Mouse (Mus musculus) ES-E14 (cell line): ENCODE results near the gene Mesd. TPM values are rescaled to one million over a fixed set of nuclear protein-coding genes. Genes with fewer than 3 reads are reported as not detected.
A peak's percentile ranks its signal among the peaks of the same experiment; 100 is the strongest.

Experiments
- DNase-seq: peaks from one replicate; pipeline ENCODE4 v3.0.0-alpha.2; 2013; ENCODE audit warnings: low read depth, low spot score
- H3K27ac ChIP-seq: 2 replicates; pipeline ENCODE4 v1.5.1; 2012; ENCODE audit warnings: low read depth, mild to moderate bottlenecking, low read length, moderate library complexity, mixed read lengths; ENCODE audit not compliant: poor library complexity, insufficient read depth, severe bottlenecking
- H3K36me3 ChIP-seq: 2 replicates; pipeline ENCODE4 v1.6.1; 2012; ENCODE audit warnings: mild to moderate bottlenecking, low read length, moderate library complexity, mixed read lengths; ENCODE audit not compliant: control insufficient read depth, poor library complexity, insufficient read depth, severe bottlenecking
- H3K4me1 ChIP-seq, 2 experiments: fragments of 150-350 bp in 1 of 2; sonication (generic) in 1 of 2; 2 replicates each; pipeline ENCODE4 v1.6.1; 2012; ENCODE audit warnings: low read length in 2 of 2, mild to moderate bottlenecking in 1 of 2, mixed read lengths in 1 of 2; ENCODE audit not compliant: control insufficient read depth in 2 of 2, insufficient read depth in 2 of 2, poor library complexity in 1 of 2
- H3K4me3 ChIP-seq, 2 experiments: fragments of 150-350 bp in 1 of 2; sonication (generic) in 1 of 2; 2 replicates each; pipeline ENCODE4 v1.5.1; 2012; ENCODE audit warnings: low read length in 2 of 2, low read depth in 1 of 2, mild to moderate bottlenecking in 1 of 2, mixed read lengths in 1 of 2; ENCODE audit not compliant: insufficient read depth in 1 of 2, poor library complexity in 1 of 2, severe bottlenecking in 1 of 2
- H3K9ac ChIP-seq: 2 replicates; pipeline ENCODE4 v1.6.1; 2012; ENCODE audit warnings: low read depth, mild to moderate bottlenecking, low read length, mixed read lengths; ENCODE audit not compliant: poor library complexity, insufficient read depth, severe bottlenecking
- H3K9me3 ChIP-seq: fragments of 150-350 bp; sonication (generic); 2 replicates; pipeline ENCODE4 v1.6.1; 2012; ENCODE audit warnings: low read depth, mild to moderate bottlenecking, low read length; ENCODE audit not compliant: control insufficient read depth, insufficient read depth
- CHD2 ChIP-seq: IDR thresholded peaks from 2 replicates; pipeline ENCODE4 v1.6.1; 2014; ENCODE audit warnings: mild to moderate bottlenecking, low read depth, low read length, inconsistent platforms
- HCFC1 ChIP-seq: IDR thresholded peaks from 2 replicates; pipeline ENCODE4 v1.6.1; 2012; ENCODE audit warnings: low read length, inconsistent platforms, borderline replicate concordance; ENCODE audit not compliant: insufficient read depth
- MAFK ChIP-seq: IDR thresholded peaks from 2 replicates; pipeline ENCODE4 v1.6.1; 2014; ENCODE audit warnings: mild to moderate bottlenecking, low read depth, low read length, inconsistent platforms; ENCODE audit not compliant: insufficient read depth
- ZC3H11A ChIP-seq: IDR thresholded peaks from 2 replicates; pipeline ENCODE4 v1.6.1; 2012; ENCODE audit warnings: low read depth, mild to moderate bottlenecking, inconsistent platforms, low read length, borderline replicate concordance
- ZNF384 ChIP-seq: IDR thresholded peaks from 2 replicates; pipeline ENCODE4 v1.6.1; 2012; ENCODE audit warnings: low read depth, low read length, inconsistent platforms
- in situ Hi-C, 2 experiments: fragments of 600-800 bp; cut with MboI; formaldehyde crosslinking; loops; one replicate each; pipeline ENCODE4 v1.15.1; 2025; ENCODE audit warnings: low sequenced_read_pairs in 2 of 2, inconsistent platforms in 1 of 2; ENCODE audit not compliant: unreplicated experiment in 2 of 2
- total RNA-seq: library from RNA; depleted of rRNA; stranded (reverse); fragments of 300-350 nt; gene quantifications from 2 replicates; pipeline ENCODE4 v1.2.3, GENCODE M21; 2012

Mesd gene
- total RNA-seq, 1 experiment, result 142 TPM

GRCm38 (mm10) chr7:83913405-83913932 is 29.2 kb downstream of the Mesd start:
- Histone ChIP-seq H3K4me1 (no peaks in the 10 kb centered on the region), H3K27ac (no peak overlapping the region), H3K9me3 (no peaks in the 10 kb centered on the region), H3K4me3 (no peak overlapping the region), H3K9ac (no peak overlapping the region), H3K36me3 (no peaks in the 10 kb centered on the region)
- DNase-seq, result no peak
- in situ Hi-C loops, result loop anchor here (10.0 to 25.0 kb wide), 2 partner anchors 361 to 374 kb away; no protein-coding TSS in a partner anchor
- TF ChIP-seq HCFC1 (no peak), ZC3H11A (no peak), CHD2 (no peak), ZNF384 (no peak), MAFK (no peak)

- H3K4me3 ChIP-seq, result no peak overlapping the region
These were observed 29.7 kb downstream of the Mesd start for GRCm38 (mm10) chr7:83913995-83914394.

GRCm38 (mm10) chr7:83914566-83914965 is 30.3 kb downstream of the Mesd start:
- no peaks in the 10 kb centered on the region for H3K4me1 ChIP-seq
- in situ Hi-C loops, result loop anchor here (10.0 to 25.0 kb wide), 2 partner anchors 360 to 373 kb away; no protein-coding TSS in a partner anchor
- DNase-seq, result peak; percentile 76

More at GRCm38 (mm10) chr7:83913995-83914394, 29.7 kb downstream of the Mesd start:
- H3K9me3 ChIP-seq, result no peaks in the 10 kb centered on the region
- H3K9ac ChIP-seq, result no peak overlapping the region
- H3K27ac ChIP-seq, result no peak overlapping the region
- TF ChIP-seq MAFK (peak; percentile 86), ZNF384 (no peak)
- no peaks in the 10 kb centered on the region for H3K4me1 ChIP-seq
- DNase-seq, result no peak
- in situ Hi-C loops, result loop anchor here (10.0 to 25.0 kb wide), 2 partner anchors 361 to 373 kb away; no protein-coding TSS in a partner anchor
- H3K36me3 ChIP-seq, result no peaks in the 10 kb centered on the region

GRCm38 (mm10) chr7:83920241-83920640 is 36.0 kb downstream of the Mesd start:
- Histone ChIP-seq H3K4me3 (no peak overlapping the region), H3K4me1 (no peaks in the 10 kb centered on the region), H3K9ac (no peak overlapping the region), H3K27ac (no peak overlapping the region), H3K36me3 (no peaks in the 10 kb centered on the region), H3K9me3 (no peaks in the 10 kb centered on the region)
- no peak for DNase-seq
- no peak for TF ChIP-seq HCFC1
- no peak for TF ChIP-seq CHD2
- TF ChIP-seq ZNF384, result no peak
- no peak for TF ChIP-seq MAFK
- no peak for TF ChIP-seq ZC3H11A
- in situ Hi-C loops, result loop anchor here in 1 of 2 experiments (25.0 kb wide), 1 partner anchor 367 kb away; no protein-coding TSS in a partner anchor

More at GRCm38 (mm10) chr7:83914566-83914965, 30.3 kb downstream of the Mesd start:
- Histone ChIP-seq H3K9me3 (no peaks in the 10 kb centered on the region), H3K36me3 (no peaks in the 10 kb centered on the region), H3K27ac (no peak overlapping the region), H3K4me3 (no peak overlapping the region), H3K9ac (no peak overlapping the region)
- TF ChIP-seq ZNF384 (peak; percentile 73), MAFK (0 out of 2 replicates have a peak, but pooled peaks have one; percentile 49), ZC3H11A (peak; percentile 98), HCFC1 (no peak)

GRCm38 (mm10) chr7:83921637-83922036 is 37.4 kb downstream of the Mesd start:
- Histone ChIP-seq H3K9ac (no peak overlapping the region), H3K36me3 (no peaks in the 10 kb centered on the region), H3K9me3 (no peaks in the 10 kb centered on the region), H3K4me3 (no peak overlapping the region), H3K27ac (no peak overlapping the region), H3K4me1 (no peaks in the 10 kb centered on the region)
- TF ChIP-seq ZNF384, result no peak
- no peak for TF ChIP-seq HCFC1
- TF ChIP-seq MAFK, result no peak
- no peak for TF ChIP-seq ZC3H11A
- TF ChIP-seq CHD2, result no peak
- DNase-seq, result no peak
- in situ Hi-C loops, result loop anchor here in 1 of 2 experiments (25.0 kb wide), 1 partner anchor 366 kb away; no protein-coding TSS in a partner anchor
